Mouse (Mus musculus) gonadal fat pad, adult 2 months (tissue): ENCODE measurements around the gene Cacng2. TPM values are rescaled to one million over a fixed set of nuclear protein-coding genes. Genes with fewer than 3 reads are reported as not detected.

Source experiments
- DNase-seq: peaks from one replicate; pipeline ENCODE4 v3.0.0-alpha.2; 2012; ENCODE audit warnings: low read depth
- polyA plus RNA-seq: library from polyadenylated mRNA; depleted of rRNA; stranded (reverse); fragments of >200 nt; gene quantifications from 2 replicates; pipeline ENCODE4 v1.2.3, GENCODE M21; 2012

Gene Cacng2
- polyA plus RNA-seq, 1 experiment, result not detected

- DNase-seq, result no peak
These were observed 37.7 kb downstream of the Cacng2 start for GRCm38 (mm10) chr15:78082149-78082548.

DNA sequence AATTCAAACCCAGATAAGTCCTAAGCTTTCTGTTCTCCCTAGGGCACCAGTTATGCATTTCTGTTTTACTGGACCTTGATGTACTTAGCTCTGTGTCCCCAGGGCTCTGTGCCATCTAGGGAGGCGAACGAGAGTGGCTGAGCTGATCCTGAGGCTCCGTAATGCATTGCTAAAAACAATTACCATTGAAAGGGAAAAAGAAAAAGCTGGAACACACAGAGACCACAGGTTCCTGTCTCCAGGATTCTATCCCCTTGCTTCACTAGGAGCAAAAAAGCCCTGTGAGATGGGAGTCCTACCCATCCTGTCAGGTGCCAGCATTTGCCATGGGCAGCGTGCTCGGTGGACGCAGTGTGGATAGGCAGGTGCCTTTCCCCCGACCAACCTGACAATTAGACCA lies 38.4 kb downstream of the Cacng2 start:
- no peak for DNase-seq

DNA sequence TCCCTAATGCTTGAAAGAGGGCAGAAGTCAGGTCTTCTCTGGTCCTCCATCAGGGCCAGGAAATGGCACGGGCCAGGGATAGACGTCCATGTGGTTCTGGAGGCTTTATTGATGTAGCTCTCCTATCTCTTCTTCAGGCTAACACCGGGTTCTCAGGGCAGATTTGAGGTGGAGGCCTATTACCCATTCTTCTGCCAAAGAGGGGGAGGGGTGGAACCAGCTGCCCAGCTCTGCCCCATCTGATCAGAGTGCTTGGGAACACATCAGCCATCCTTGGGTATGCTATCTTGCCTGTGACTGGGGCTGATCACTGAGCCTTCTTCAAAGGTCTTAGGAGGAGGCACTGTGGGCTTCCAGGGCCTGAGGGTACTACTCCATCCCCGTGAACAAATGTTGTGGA lies 39.5 kb downstream of the Cacng2 start:
- DNase-seq, result no peak

DNA sequence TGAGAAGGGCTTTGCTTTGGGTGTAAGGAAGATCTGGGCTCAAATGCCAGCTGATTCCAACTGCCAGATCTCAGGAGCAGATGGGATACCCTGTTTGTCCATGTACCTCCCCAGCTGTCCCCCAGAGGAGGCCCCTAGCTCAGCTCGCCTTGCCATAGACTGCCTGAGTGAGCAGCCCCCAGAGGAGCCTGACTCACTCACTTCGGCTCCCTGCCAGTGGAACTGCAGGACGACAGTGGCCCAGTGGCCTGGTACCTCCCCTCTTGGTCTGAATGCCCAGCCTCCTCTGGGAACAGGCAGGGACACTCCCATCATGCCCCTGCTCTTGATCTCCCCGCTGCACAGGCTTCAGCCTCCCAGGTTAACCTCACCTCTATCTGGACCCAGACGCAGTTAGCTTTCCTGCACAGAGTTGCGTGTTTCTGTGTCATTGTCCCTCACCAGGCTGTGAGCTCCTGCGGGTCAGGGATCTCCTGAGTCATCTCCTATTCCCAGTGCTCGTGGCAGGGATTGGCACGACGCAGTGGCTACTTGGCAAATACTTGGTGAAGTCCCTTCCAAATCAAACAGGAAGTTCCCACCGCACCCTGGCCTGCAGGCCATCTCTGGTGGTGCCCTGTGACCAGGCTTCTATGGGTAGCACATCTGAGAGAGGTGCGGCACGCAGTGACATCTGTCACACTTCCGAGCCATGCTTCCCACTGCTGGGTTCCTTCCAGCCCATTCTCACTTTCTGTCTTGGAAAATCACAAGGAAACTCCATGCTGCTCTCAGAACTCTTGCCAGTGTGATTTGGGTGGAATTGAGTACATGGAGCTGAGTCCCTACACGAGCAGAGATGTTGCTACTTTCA lies 40.8 kb downstream of the Cacng2 start:
- DNase-seq, result no peak

DNA sequence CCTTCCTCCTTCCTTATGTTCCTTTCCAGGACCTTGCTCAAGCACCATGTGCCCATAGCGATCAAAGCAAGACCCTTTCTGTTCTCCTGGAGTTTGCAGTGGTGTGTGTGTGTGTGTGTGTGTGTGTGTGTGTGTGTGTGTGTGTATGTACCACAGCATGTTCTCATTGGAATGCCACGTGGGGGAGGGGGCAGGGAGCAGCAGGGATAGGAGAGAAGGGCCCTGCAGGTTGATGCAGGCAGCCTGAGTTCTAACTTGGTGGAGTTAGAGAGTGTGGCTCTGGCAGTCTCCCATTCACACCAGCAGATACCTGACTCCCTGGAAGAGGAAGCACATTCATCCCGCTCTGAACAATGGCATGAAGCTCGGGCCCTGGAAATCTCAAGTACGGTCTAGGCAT lies 41.6 kb downstream of the Cacng2 start:
- no peak for DNase-seq

DNA sequence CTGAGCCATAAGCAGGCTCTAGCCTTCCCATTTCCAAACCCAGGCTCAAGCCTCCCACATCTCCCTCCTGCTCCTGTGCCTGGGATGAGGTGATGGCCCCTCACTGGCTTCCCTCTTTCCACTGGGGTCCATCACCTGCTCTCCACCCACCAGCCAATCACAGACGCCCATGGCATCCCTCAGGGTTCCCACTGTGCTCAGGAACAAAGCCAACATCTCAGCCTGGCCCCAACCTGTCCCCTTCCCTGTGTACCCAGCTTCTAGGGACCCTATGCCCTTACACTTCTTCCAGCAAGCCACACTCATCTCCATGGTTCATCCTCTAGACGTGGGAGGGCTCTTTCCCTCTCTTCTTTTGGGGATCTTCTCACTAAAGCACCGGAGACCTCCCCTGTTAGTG lies 43.9 kb downstream of the Cacng2 start:
- DNase-seq, result no peak

- DNase-seq, result no peak
These were observed 46.7 kb downstream of the Cacng2 start for GRCm38 (mm10) chr15:78073109-78073508.

GRCm38 (mm10) chr15:78066475-78066874 lies 53.4 kb downstream of the Cacng2 start:
- DNase-seq, result no peak

GRCm38 (mm10) chr15:78065541-78065940 lies 54.3 kb downstream of the Cacng2 start:
- DNase-seq, result no peak

- no peak for DNase-seq
These were observed 55.5 kb downstream of the Cacng2 start for GRCm38 (mm10) chr15:78064340-78064739.

DNA sequence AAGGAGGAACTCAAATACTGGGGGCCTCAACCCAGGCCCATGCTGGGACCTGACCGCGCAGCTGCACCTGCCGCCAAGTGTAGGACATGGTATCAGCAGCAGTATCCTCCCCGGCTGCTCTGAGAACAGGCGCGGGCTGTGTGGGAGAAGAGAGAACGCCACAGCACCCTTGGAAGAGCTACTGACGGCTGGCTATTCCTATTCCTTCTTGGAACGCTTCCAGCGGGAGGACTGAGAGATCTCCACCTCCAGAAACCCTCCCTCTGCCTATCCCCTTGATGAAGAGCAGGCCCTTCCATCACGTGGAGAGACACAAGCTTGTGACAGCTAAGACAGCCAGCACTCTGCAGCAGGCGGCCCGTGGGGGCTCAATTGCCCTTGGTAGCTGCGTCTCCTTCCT lies 57.4 kb downstream of the Cacng2 start:
- no peak for DNase-seq

DNA sequence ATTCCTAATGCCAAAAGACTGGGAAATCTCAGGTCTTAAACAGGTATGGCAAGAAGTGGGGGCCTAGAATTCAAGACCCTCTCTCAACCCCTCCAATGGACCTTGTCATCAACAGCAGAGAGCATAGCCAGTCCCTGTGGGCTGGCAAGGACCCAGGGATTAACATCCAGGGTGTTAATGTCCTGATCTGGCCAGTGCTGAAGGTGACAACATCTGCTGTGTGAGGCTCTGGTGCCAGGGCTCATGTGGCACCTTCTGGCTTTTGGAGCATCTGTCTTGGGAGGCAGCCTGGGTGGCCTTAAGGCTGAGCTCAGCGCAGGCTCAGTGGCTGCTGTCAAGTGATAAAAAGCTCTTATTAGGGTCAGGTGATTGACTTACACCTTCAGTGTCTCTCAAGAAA lies 62.9 kb downstream of the Cacng2 start:
- DNase-seq, result no peak

DNA sequence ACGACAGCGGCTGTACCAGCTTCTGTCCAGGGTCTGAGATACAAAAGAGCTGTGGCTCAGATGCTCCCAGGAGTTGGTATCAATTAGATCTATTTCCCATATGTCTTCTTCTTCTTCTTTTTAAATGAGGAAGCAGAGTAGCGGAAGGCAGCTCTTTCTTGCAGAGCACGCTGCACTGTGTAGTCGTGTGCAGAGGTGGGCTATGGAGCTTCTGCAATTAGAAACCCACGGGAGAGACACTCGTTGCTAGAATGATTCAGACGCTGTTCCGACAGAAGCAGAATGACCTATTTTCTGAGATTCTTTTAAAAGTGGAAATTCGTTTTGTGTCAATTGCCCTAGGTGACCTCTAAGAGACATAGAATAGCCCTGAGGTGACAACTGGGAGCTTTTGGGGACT lies 69.1 kb downstream of the Cacng2 start:
- DNase-seq, result no peak

DNA sequence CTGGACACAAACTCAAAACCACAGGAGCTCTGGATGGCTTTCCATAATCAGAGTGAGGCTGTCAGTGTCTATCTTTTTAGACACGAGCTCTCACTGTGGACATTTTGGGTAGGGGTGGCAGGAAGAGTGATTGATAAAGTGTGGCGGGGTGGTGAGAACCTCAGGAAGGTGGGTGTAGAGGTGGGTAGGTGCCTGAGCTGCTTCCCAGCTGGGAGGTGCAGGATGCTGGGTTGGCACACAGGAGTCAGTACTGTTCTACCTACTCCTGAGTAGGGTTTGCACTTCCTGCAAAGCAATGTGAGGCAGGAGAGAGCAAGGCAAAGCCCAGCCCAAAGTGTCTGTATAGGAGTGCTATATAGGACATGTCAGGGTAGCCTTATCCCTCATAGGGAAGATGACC lies 69.9 kb downstream of the Cacng2 start:
- no peak for DNase-seq

DNA sequence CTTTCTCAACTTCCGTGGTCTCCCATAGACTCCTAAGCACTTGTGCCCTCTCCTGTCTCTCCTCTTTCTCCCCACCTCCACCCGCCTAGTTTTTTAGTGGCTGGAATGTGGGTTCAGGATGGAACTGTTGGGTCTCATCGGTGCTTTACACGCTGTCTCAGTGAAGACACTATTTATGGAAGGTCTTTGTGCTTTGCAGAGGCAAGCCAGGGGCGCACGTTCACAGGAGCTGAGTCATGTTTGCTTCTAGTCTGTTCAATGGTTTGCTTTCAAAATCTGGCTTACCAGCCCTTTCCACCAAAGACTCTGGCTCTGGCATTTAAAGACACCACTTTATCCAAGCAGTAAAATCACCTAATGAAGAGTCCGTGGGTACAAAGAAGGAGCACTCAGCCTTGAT lies 74.0 kb downstream of the Cacng2 start:
- no peak for DNase-seq

DNA sequence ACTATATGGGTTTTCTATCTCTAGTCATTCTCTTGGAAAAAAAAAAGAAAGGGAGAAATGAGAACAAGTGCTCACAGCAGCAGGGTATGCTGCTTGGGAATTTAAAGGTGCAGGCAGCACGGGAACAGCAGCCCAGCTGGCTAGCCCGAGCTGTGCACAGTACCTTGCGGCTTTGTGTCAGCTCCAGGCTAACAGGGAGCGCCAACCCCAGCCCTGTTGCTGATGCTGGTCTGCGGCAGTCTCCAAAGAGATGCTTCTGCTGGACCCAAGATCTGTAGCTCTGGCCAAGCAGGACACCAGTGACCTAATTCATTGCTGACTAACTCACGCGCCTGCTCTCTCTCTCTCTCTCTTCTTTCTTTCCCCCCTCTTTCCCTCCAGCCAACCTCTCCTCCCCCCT lies 74.5 kb downstream of the Cacng2 start:
- no peak for DNase-seq

- DNase-seq, result no peak
These were observed 75.0 kb downstream of the Cacng2 start for GRCm38 (mm10) chr15:78044826-78045225.

DNA sequence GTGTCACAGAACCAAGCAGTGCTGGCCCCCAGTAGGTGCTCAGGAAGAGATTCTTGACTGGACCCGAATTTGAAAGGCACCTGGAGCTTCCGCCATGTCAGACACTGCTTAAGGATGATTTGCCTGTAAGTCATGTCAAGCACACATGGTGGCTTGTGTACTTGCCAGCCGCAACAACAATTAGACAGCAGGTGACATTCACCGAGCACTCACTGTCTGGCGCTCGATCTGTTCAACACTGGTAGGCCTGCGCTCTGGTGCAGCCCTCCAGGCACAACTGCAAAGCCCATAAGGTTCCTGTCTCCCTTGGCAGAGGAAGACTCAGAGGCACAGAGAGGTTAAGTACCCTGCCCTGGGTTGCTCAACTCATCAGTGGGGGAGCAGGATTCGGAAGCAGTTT lies 77.1 kb downstream of the Cacng2 start:
- DNase-seq, result no peak

- DNase-seq, result no peak
These were observed 82.2 kb downstream of the Cacng2 start for GRCm38 (mm10) chr15:78037626-78038025.

DNA sequence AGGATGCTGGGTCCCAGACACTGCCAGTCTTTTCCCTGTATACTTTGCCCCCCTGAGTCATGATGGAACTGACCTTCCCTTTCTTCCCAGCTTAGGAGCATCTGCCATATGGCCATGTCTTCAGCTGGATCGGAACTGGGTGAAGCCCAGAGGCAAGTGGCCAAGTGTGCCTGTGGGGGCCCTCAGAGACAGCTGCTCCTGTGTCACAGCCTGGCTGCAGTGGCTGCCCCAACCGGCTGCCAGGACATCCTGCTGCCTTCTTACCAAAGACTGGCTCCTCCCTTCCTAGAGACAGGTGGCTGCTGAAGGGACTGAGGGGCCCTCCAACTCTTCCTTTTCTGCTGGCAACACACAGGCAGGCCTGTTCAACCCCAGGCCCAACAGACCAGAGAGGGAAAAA lies 83.2 kb downstream of the Cacng2 start:
- no peak for DNase-seq

GRCm38 (mm10) chr15:78029938-78030337 lies 89.9 kb downstream of the Cacng2 start:
- no peak for DNase-seq

DNA sequence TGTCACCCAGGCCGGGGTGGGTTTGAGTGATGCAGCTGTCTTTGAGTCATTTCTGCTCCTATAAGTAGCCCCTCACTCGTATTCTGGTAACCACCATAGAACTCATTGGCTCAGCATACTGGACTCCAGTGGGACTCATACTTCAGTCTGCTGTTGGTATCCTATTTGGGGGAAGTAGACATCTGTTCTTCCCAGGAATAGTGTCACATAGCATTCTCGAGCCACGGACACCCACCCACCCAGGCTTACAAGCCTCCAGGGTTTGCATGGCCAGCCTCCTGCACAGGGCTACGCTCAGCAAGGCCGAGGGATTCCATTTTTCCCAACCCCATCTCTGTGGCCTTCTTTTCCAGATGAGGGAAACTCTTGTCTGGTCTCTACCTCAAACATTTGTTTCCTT lies 93.3 kb downstream of the Cacng2 start:
- no peak for DNase-seq

DNA sequence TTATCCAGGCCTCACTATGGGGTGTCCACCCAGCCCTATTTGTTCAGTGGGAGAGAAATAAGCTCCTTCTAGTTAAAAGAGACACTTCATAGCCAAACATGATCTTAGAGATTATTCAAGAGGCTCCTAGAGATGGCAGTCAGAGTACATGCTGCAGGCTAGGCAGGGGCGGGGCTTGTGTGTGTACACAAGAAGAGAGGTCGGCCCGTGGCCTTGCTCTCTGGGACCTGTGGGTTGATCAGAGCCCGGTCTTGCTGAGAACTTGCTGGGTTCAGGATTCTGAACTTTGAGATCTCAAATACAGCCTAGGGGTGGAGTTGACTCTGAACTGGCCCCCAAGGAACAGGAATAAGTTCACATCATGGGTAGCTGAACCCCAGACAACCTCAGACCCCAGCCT lies 95.6 kb downstream of the Cacng2 start:
- DNase-seq, result no peak

DNA sequence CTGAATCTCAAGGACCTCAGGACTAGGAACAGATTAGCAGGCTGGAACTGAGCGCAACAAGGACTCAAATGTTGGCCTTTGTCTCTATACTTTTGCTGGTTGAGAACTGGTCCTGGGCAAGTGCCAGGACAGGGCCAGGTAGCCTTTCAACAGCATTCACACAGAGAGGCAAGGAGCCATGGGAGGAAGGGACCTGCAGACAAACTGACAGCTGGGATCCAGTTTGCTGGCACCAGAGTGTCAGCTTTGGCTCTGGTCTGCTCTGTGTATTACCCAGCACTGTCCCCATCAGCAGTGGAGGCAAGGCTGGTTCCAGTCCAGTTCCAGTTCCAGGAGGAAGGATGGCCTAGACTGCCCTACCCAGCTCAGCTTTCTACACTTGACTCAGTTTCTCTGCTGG lies 105.8 kb downstream of the Cacng2 start:
- no peak for DNase-seq
